Mouse (Mus musculus): ENCODE measurements at regions not wholly inside any gene's neighbourhood (a gene's known extent, or its start where the extent isn't known, plus 50 kb on each side); places are given as distances from the start of the nearest gene placed in this dataset.

GRCm38 (mm10) chr3:148613443-148613842, 376.9 kb downstream of the Adgrl2 start:
- no peaks in the 10 kb centered on the region for H3K4me1 ChIP-seq (ENCODE audit: control insufficient read depth, insufficient read depth, low read length)
- no peak overlapping the region for H3K27ac ChIP-seq (ENCODE audit: insufficient read depth, low read length)
- no peak overlapping the region for H3K9ac ChIP-seq (ENCODE audit: low read depth, poor library complexity, severe bottlenecking)
- peaks cover 3% of the 10 kb centered on the region; the same call in 1 of the 2 replicates for H3K9me3 ChIP-seq (replicated peaks; ENCODE audit: control insufficient read depth, insufficient read depth, low read length, poor library complexity, severe bottlenecking)
- no peaks in the 10 kb centered on the region for H3K36me3 ChIP-seq (ENCODE audit: control insufficient read depth, insufficient read depth, low read length, poor library complexity, severe bottlenecking)
- no peak overlapping the region for H3K4me3 ChIP-seq (ENCODE audit: low read depth, low read length)
- TF ChIP-seq POLR2A (IDR thresholded peaks at IDR 0.05; ENCODE audit: insufficient read depth, low read length) (no peak), CTCF (IDR thresholded peaks at IDR 0.05; ENCODE audit: low read depth, low read length) (no peak), EP300 (IDR thresholded peaks at IDR 0.05; ENCODE audit: insufficient read depth, low read depth, low read length) (no peak)
- no peaks in the 10 kb centered on the region for H3K27me3 ChIP-seq (ENCODE audit: control insufficient read depth, insufficient read depth, low read length, poor library complexity, severe bottlenecking)

- Histone ChIP-seq H3K36me3 (ENCODE audit: control insufficient read depth, insufficient read depth, low read length, poor library complexity, severe bottlenecking) (no peaks in the 10 kb centered on the region), H3K9me3 (replicated peaks; ENCODE audit: control insufficient read depth, insufficient read depth, low read length, poor library complexity, severe bottlenecking) (no peaks in the 10 kb centered on the region), H3K27me3 (ENCODE audit: control insufficient read depth, insufficient read depth, low read length, poor library complexity, severe bottlenecking) (no peaks in the 10 kb centered on the region), H3K4me3 (ENCODE audit: low read depth, low read length) (no peak overlapping the region), H3K9ac (ENCODE audit: low read depth, poor library complexity, severe bottlenecking) (no peak overlapping the region), H3K27ac (ENCODE audit: insufficient read depth, low read length) (no peak overlapping the region), H3K4me1 (ENCODE audit: control insufficient read depth, insufficient read depth, low read length) (no peaks in the 10 kb centered on the region)
- TF ChIP-seq EP300 (IDR thresholded peaks at IDR 0.05; ENCODE audit: insufficient read depth, low read depth, low read length) (no peak), POLR2A (IDR thresholded peaks at IDR 0.05; ENCODE audit: insufficient read depth, low read length) (no peak), CTCF (IDR thresholded peaks at IDR 0.05; ENCODE audit: low read depth, low read length) (no peak)
Measured at GRCm38 (mm10) chr3:148603276-148603675, 387.1 kb downstream of the Adgrl2 start.

- H3K9me3 ChIP-seq (replicated peaks; ENCODE audit: control insufficient read depth, insufficient read depth, low read length, poor library complexity, severe bottlenecking): no peaks in the 10 kb centered on the region
- no peaks in the 10 kb centered on the region for H3K27me3 ChIP-seq (ENCODE audit: control insufficient read depth, insufficient read depth, low read length, poor library complexity, severe bottlenecking)
- H3K27ac ChIP-seq (ENCODE audit: insufficient read depth, low read length): no peak overlapping the region
- no peak overlapping the region for H3K9ac ChIP-seq (ENCODE audit: low read depth, poor library complexity, severe bottlenecking)
- H3K36me3 ChIP-seq (ENCODE audit: control insufficient read depth, insufficient read depth, low read length, poor library complexity, severe bottlenecking): no peaks in the 10 kb centered on the region
- H3K4me1 ChIP-seq (ENCODE audit: control insufficient read depth, insufficient read depth, low read length): no peaks in the 10 kb centered on the region
- no peak overlapping the region for H3K4me3 ChIP-seq (ENCODE audit: low read depth, low read length)
- TF ChIP-seq CTCF (IDR thresholded peaks at IDR 0.05; ENCODE audit: low read depth, low read length): no peak
- TF ChIP-seq EP300 (IDR thresholded peaks at IDR 0.05; ENCODE audit: insufficient read depth, low read depth, low read length): no peak
- TF ChIP-seq POLR2A (IDR thresholded peaks at IDR 0.05; ENCODE audit: insufficient read depth, low read length): no peak
Measured at GRCm38 (mm10) chr3:148602730-148603255, 387.6 kb downstream of the Adgrl2 start.

GRCm38 (mm10) chr3:148595561-148595960, 394.8 kb downstream of the Adgrl2 start:
- Histone ChIP-seq H3K36me3 (ENCODE audit: control insufficient read depth, insufficient read depth, low read length, poor library complexity, severe bottlenecking) (no peaks in the 10 kb centered on the region), H3K9ac (ENCODE audit: low read depth, poor library complexity, severe bottlenecking) (no peak overlapping the region), H3K4me1 (ENCODE audit: control insufficient read depth, insufficient read depth, low read length) (no peaks in the 10 kb centered on the region), H3K4me3 (ENCODE audit: low read depth, low read length) (no peak overlapping the region), H3K27me3 (ENCODE audit: control insufficient read depth, insufficient read depth, low read length, poor library complexity, severe bottlenecking) (no peaks in the 10 kb centered on the region), H3K9me3 (replicated peaks; ENCODE audit: control insufficient read depth, insufficient read depth, low read length, poor library complexity, severe bottlenecking) (no peaks in the 10 kb centered on the region), H3K27ac (ENCODE audit: insufficient read depth, low read length) (no peak overlapping the region)
- TF ChIP-seq EP300 (IDR thresholded peaks at IDR 0.05; ENCODE audit: insufficient read depth, low read depth, low read length): no peak
- no peak for TF ChIP-seq CTCF (IDR thresholded peaks at IDR 0.05; ENCODE audit: low read depth, low read length)
- TF ChIP-seq POLR2A (IDR thresholded peaks at IDR 0.05; ENCODE audit: insufficient read depth, low read length): no peak

GRCm38 (mm10) chr3:148589556-148589955, 400.8 kb downstream of the Adgrl2 start:
- TF ChIP-seq CTCF (IDR thresholded peaks at IDR 0.05; ENCODE audit: low read depth, low read length) (no peak), EP300 (IDR thresholded peaks at IDR 0.05; ENCODE audit: insufficient read depth, low read depth, low read length) (no peak), POLR2A (IDR thresholded peaks at IDR 0.05; ENCODE audit: insufficient read depth, low read length) (no peak)
- H3K9ac ChIP-seq (ENCODE audit: low read depth, poor library complexity, severe bottlenecking): no peak overlapping the region
- no peaks in the 10 kb centered on the region for H3K27me3 ChIP-seq (ENCODE audit: control insufficient read depth, insufficient read depth, low read length, poor library complexity, severe bottlenecking)
- no peak overlapping the region for H3K27ac ChIP-seq (ENCODE audit: insufficient read depth, low read length)
- H3K9me3 ChIP-seq (replicated peaks; ENCODE audit: control insufficient read depth, insufficient read depth, low read length, poor library complexity, severe bottlenecking): no peaks in the 10 kb centered on the region
- no peak overlapping the region for H3K4me3 ChIP-seq (ENCODE audit: low read depth, low read length)
- H3K4me1 ChIP-seq (ENCODE audit: control insufficient read depth, insufficient read depth, low read length): no peaks in the 10 kb centered on the region
- no peaks in the 10 kb centered on the region for H3K36me3 ChIP-seq (ENCODE audit: control insufficient read depth, insufficient read depth, low read length, poor library complexity, severe bottlenecking)

- no peak overlapping the region for H3K4me3 ChIP-seq (ENCODE audit: low read depth, low read length)
- TF ChIP-seq POLR2A (IDR thresholded peaks at IDR 0.05; ENCODE audit: insufficient read depth, low read length): no peak
- no peak for TF ChIP-seq CTCF (IDR thresholded peaks at IDR 0.05; ENCODE audit: low read depth, low read length)
- no peak for TF ChIP-seq EP300 (IDR thresholded peaks at IDR 0.05; ENCODE audit: insufficient read depth, low read depth, low read length)
- no peaks in the 10 kb centered on the region for H3K36me3 ChIP-seq (ENCODE audit: control insufficient read depth, insufficient read depth, low read length, poor library complexity, severe bottlenecking)
Measured at GRCm38 (mm10) chr3:148575735-148576134, 414.6 kb downstream of the Adgrl2 start.

More at GRCm38 (mm10) chr3:148575735-148576134, 414.6 kb downstream of the Adgrl2 start:
- Histone ChIP-seq H3K27ac (ENCODE audit: insufficient read depth, low read length) (no peak overlapping the region), H3K4me1 (ENCODE audit: control insufficient read depth, insufficient read depth, low read length) (no peaks in the 10 kb centered on the region), H3K9me3 (replicated peaks; ENCODE audit: control insufficient read depth, insufficient read depth, low read length, poor library complexity, severe bottlenecking) (no peaks in the 10 kb centered on the region), H3K9ac (ENCODE audit: low read depth, poor library complexity, severe bottlenecking) (no peak overlapping the region), H3K27me3 (ENCODE audit: control insufficient read depth, insufficient read depth, low read length, poor library complexity, severe bottlenecking) (no peaks in the 10 kb centered on the region)

Measured in ES-Bruce4 (cell line).